Mouse (Mus musculus) left cerebral cortex, postnatal 10 days (tissue): ENCODE data around the gene Nsun5. TPM values are rescaled to one million over a fixed set of nuclear protein-coding genes. Genes with fewer than 3 reads are reported as not detected.
A peak's percentile ranks its signal among the peaks of the same experiment; 100 is the strongest.

ENCODE experiments used
- microRNA-seq: library from miRNA; unstranded; fragments of <30 nt; microRNA quantifications from one replicate; pipeline ENCODE4 v1.2.0, GENCODE M21; 2022
- total RNA-seq, 2 experiments: library from RNA; stranded (reverse); gene quantifications; 2 replicates each; pipeline ENCODE4 v1.2.3; 2021

Gene Nsun5
- total RNA-seq, 2 experiments from 2014 or later = 20.4 to 25.7 TPM

Small RNAs within 50 kb of the gene (microRNA-seq; reads per million reads assigned to microRNA genes)
- 2.9 reads per million, percentile 2 among the genes with 10 or more reads in this experiment for gene Mir7033

Other genes starting within 250 kb of the Nsun5 start
- 10 to 100 TPM; 23.3 to 23.6 TPM for gene Tbl2, start 220.3 kb upstream of the Nsun5 start, total RNA-seq
- gene Bcl7b, start 201.7 kb upstream of the Nsun5 start, total RNA-seq = 10 to 100 TPM; 29.4 to 33.0 TPM
- 10 to 100 TPM; 44.6 to 45.7 TPM for gene Baz1b, start 182.7 kb upstream of the Nsun5 start, total RNA-seq
- 1 to 10 TPM; 8.8 to 9.0 TPM for gene Fzd9, start 118.7 kb upstream of the Nsun5 start, total RNA-seq
- under 1 TPM in 1 of 2 experiments, not detected in 1; 0.65 TPM for gene Fkbp6, start 19.9 kb upstream of the Nsun5 start, total RNA-seq
- gene Trim50, start 16.7 kb upstream of the Nsun5 start, total RNA-seq = not detected
- gene Pom121, start 24.6 kb downstream of the Nsun5 start, total RNA-seq = 10 to 100 TPM; 37.5 to 39.1 TPM
- gene Hip1, start 175.2 kb downstream of the Nsun5 start, total RNA-seq = 10 to 100 TPM; 80.5 to 85.2 TPM
- not detected for gene Ccl26, start 193.6 kb downstream of the Nsun5 start, total RNA-seq
- gene Ccl24, start 203.1 kb downstream of the Nsun5 start, total RNA-seq = under 1 TPM in 1 of 2 experiments, not detected in 1; 0.28 TPM